Mouse (Mus musculus) heart, embryonic 13.5 days (tissue): Measurements from ENCODE around the gene Olfr74. TPM values are rescaled to one million over a fixed set of nuclear protein-coding genes. Genes with fewer than 3 reads are reported as not detected.
"Not testable (repeated sequence)": the region's sequence is repeated elsewhere in the genome, so short reads cannot be mapped to it uniquely, and the experiment has no call there.

Experiments used
- ATAC-seq: fragments of 200-750 bp; cut with Nextera tagmentation; 2 replicates; pipeline ENCODE4 v1.8.0; 2017; ENCODE audit warnings: moderate TSS enrichment; ENCODE audit not compliant: insufficient number of reproducible peaks, low FRiP score, low TSS enrichment; ENCODE audit errors: extremely low read depth
- H3K27ac ChIP-seq: fragments of 300-500 bp; sonication (generic); replicated peaks from 2 replicates; pipeline ENCODE4 v1.5.1; 2015; ENCODE audit warnings: moderate library complexity, mild to moderate bottlenecking, inconsistent platforms
- H3K27me3 ChIP-seq: fragments of 300-500 bp; sonication (generic); replicated peaks from 2 replicates; pipeline ENCODE4 v1.6.1; 2015; ENCODE audit warnings: mild to moderate bottlenecking, inconsistent platforms
- H3K36me3 ChIP-seq: fragments of 300-500 bp; sonication (generic); 2 replicates; pipeline ENCODE4 v1.6.1; 2015; ENCODE audit warnings: mild to moderate bottlenecking, inconsistent platforms
- H3K4me1 ChIP-seq: fragments of 300-500 bp; sonication (generic); 2 replicates; pipeline ENCODE4 v1.6.1; 2015; ENCODE audit warnings: inconsistent platforms
- H3K4me2 ChIP-seq: fragments of 300-500 bp; sonication (generic); 2 replicates; pipeline ENCODE4 v1.6.1; 2015; ENCODE audit warnings: inconsistent platforms, mild to moderate bottlenecking, moderate library complexity
- H3K4me3 ChIP-seq: fragments of 300-500 bp; sonication (generic); 2 replicates; pipeline ENCODE4 v1.5.1; 2015; ENCODE audit warnings: moderate library complexity, mild to moderate bottlenecking, inconsistent platforms
- H3K9ac ChIP-seq: fragments of 300-500 bp; sonication (generic); 2 replicates; pipeline ENCODE4 v1.6.1; 2015; ENCODE audit warnings: inconsistent platforms, mild to moderate bottlenecking, moderate library complexity
- H3K9me3 ChIP-seq: fragments of 300-500 bp; sonication (generic); 2 replicates; pipeline ENCODE4 v1.6.1; 2016; ENCODE audit warnings: inconsistent platforms
- WGBS: fragments of 180-500 bp; shearing (Covaris S2); methylation state at CpG from one replicate; pipeline ENCODE4 v1.1.7; 2015; ENCODE audit warnings: mixed read lengths; 5-methylcytosine and 5-hydroxymethylcytosine counted together
- polyA plus RNA-seq: library from polyadenylated mRNA; unstranded; fragments of >200 nt; fragmentation: Nextera tagmentation; extraction: Ambion mirVana; gene quantifications from 2 replicates; pipeline ENCODE4 v1.2.1, GENCODE M21; 2015

Olfr74 gene
- not detected in 2 replicates for polyA plus RNA-seq

GRCm38 (mm10) chr2:87974563-87974962 is at the start of gene Olfr74:
Olfr74 (minus strand) TSS chr2:87974663.
- no peak within 1 kb of the TSS for H3K4me2 ChIP-seq
- H3K4me1 ChIP-seq = no peaks in the 10 kb centered on the region
- no peak for ATAC-seq
- H3K36me3 ChIP-seq = no peaks in the 10 kb centered on the region
- H3K27me3 ChIP-seq = no peaks in the 10 kb centered on the region
- H3K27ac ChIP-seq = no peak within 1 kb of the TSS
- 66% methylated on average over 3 of the region's 3 CpGs for WGBS
- H3K9ac ChIP-seq = no peak within 1 kb of the TSS
- no peak within 1 kb of the TSS for H3K4me3 ChIP-seq
- H3K9me3 ChIP-seq = no peaks in the 10 kb centered on the region; the same call in 1 of the 2 replicates

- not testable (repeated sequence) for H3K9ac ChIP-seq, H3K9me3 ChIP-seq, H3K4me3 ChIP-seq, H3K4me2 ChIP-seq, ATAC-seq, H3K27me3 ChIP-seq, H3K27ac ChIP-seq, H3K4me1 ChIP-seq, H3K36me3 ChIP-seq
- WGBS = 81% methylated on average over 1 of the region's 1 CpGs
These were observed 48.0 kb upstream of the Olfr74 start, which contains the start of gene Olfr1161 for GRCm38 (mm10) chr2:88022474-88022873. Olfr1161 (plus strand) TSS chr2:88022774.

- H3K4me3 ChIP-seq = no peak within 1 kb of the TSS
- no peaks in the 10 kb centered on the region for H3K4me1 ChIP-seq
- no peak within 1 kb of the TSS for H3K4me2 ChIP-seq
- H3K27me3 ChIP-seq = no peaks in the 10 kb centered on the region
- no peaks in the 10 kb centered on the region for H3K36me3 ChIP-seq
- no peak for ATAC-seq
- H3K27ac ChIP-seq = no peak within 1 kb of the TSS
- H3K9me3 ChIP-seq = no peaks in the 10 kb centered on the region
- no peak within 1 kb of the TSS for H3K9ac ChIP-seq
These were observed 33.3 kb upstream of the Olfr74 start, which contains the start of gene Olfr1160 for GRCm38 (mm10) chr2:88007515-88008318. Olfr1160 (minus strand) TSS chr2:88008268.

- H3K27ac ChIP-seq = no peak within 1 kb of the TSS
- H3K4me1 ChIP-seq = no peaks in the 10 kb centered on the region
- H3K27me3 ChIP-seq = no peaks in the 10 kb centered on the region
- ATAC-seq = no peak
- no peaks in the 10 kb centered on the region for H3K36me3 ChIP-seq
- H3K4me2 ChIP-seq = no peak within 1 kb of the TSS
- H3K9ac ChIP-seq = no peak within 1 kb of the TSS
- no peak within 1 kb of the TSS for H3K4me3 ChIP-seq
- H3K9me3 ChIP-seq = no peaks in the 10 kb centered on the region
These were observed 15.3 kb upstream of the Olfr74 start, which contains the start of gene Olfr1158 for GRCm38 (mm10) chr2:87989813-87990212. Olfr1158 (plus strand) TSS chr2:87990113.

GRCm38 (mm10) chr2:87968199-87968598 is 6.3 kb downstream of the Olfr74 start, which contains the start of gene Olfr1157:
Olfr1157 (minus strand) TSS chr2:87968299.
- Histone ChIP-seq H3K27me3 (no peaks in the 10 kb centered on the region), H3K4me3 (no peak within 1 kb of the TSS), H3K9ac (no peak within 1 kb of the TSS), H3K9me3 (no peaks in the 10 kb centered on the region; the same call in 1 of the 2 replicates), H3K4me1 (no peaks in the 10 kb centered on the region), H3K36me3 (no peaks in the 10 kb centered on the region), H3K27ac (no peak within 1 kb of the TSS), H3K4me2 (no peak within 1 kb of the TSS)
- no peak for ATAC-seq
- 89% methylated on average over 4 of the region's 4 CpGs for WGBS

GRCm38 (mm10) chr2:87953000-87953399 is 21.5 kb downstream of the Olfr74 start, which contains the start of gene Olfr1156:
Olfr1156 (minus strand) TSS chr2:87953100.
- no peaks in the 10 kb centered on the region for H3K4me1 ChIP-seq
- no peak within 1 kb of the TSS for H3K27ac ChIP-seq
- H3K4me3 ChIP-seq = no peak within 1 kb of the TSS
- H3K9me3 ChIP-seq = no peaks in the 10 kb centered on the region
- no peaks in the 10 kb centered on the region for H3K27me3 ChIP-seq
- H3K36me3 ChIP-seq = no peaks in the 10 kb centered on the region
- no peak for ATAC-seq
- H3K4me2 ChIP-seq = no peak within 1 kb of the TSS
- H3K9ac ChIP-seq = no peak within 1 kb of the TSS

- no peak within 1 kb of the TSS for H3K4me3 ChIP-seq
- no peak within 1 kb of the TSS for H3K4me2 ChIP-seq
- no peaks in the 10 kb centered on the region for H3K27me3 ChIP-seq
- ATAC-seq = no peak
- no peak within 1 kb of the TSS for H3K27ac ChIP-seq
- 89% methylated on average over 1 of the region's 1 CpGs for WGBS
- no peaks in the 10 kb centered on the region; the same call in 1 of the 2 replicates for H3K9me3 ChIP-seq
- H3K9ac ChIP-seq = no peak within 1 kb of the TSS
- H3K36me3 ChIP-seq = no peaks in the 10 kb centered on the region
- no peaks in the 10 kb centered on the region for H3K4me1 ChIP-seq
These were observed 29.4 kb downstream of the Olfr74 start, which contains the start of gene Olfr1155 for GRCm38 (mm10) chr2:87945037-87945436. Olfr1155 (minus strand) TSS chr2:87945137.

Other genes starting within 250 kb of the Olfr74 start
- not detected in 2 replicates for gene Olfr1138, start 234.7 kb downstream of the Olfr74 start, polyA plus RNA-seq
- gene Olfr1140, start 230.9 kb downstream of the Olfr74 start, polyA plus RNA-seq = not detected in 2 replicates
- gene Olfr1141, start 220.7 kb downstream of the Olfr74 start, polyA plus RNA-seq = not detected in 2 replicates
- gene Olfr152, start 195.2 kb downstream of the Olfr74 start, polyA plus RNA-seq = not detected in 2 replicates
- not detected in 2 replicates for gene Olfr1143, start 174.1 kb downstream of the Olfr74 start, polyA plus RNA-seq
- not detected in 2 replicates for gene Olfr1145, start 164.8 kb downstream of the Olfr74 start, polyA plus RNA-seq
- gene Olfr1148, start 144.1 kb downstream of the Olfr74 start, polyA plus RNA-seq = not detected in 2 replicates
- gene Olfr1150-ps1, start 130.7 kb downstream of the Olfr74 start, polyA plus RNA-seq = not detected in 2 replicates
- not detected in 2 replicates for gene Olfr1151, start 118.8 kb downstream of the Olfr74 start, polyA plus RNA-seq
- gene Olfr1152, start 108.2 kb downstream of the Olfr74 start, polyA plus RNA-seq = not detected in 2 replicates
- gene Olfr1153, start 79.7 kb downstream of the Olfr74 start, polyA plus RNA-seq = not detected in 2 replicates
- not detected in 2 replicates for gene Olfr1154, start 69.5 kb downstream of the Olfr74 start, polyA plus RNA-seq
- gene Olfr1155, start 29.5 kb downstream of the Olfr74 start, polyA plus RNA-seq = not detected in 2 replicates
- not detected in 2 replicates for gene Olfr1156, start 21.6 kb downstream of the Olfr74 start, polyA plus RNA-seq
- not detected in 2 replicates for gene Olfr1157, start 6.4 kb downstream of the Olfr74 start, polyA plus RNA-seq
- gene Olfr1158, start 15.4 kb upstream of the Olfr74 start, polyA plus RNA-seq = not detected in 2 replicates
- gene Olfr1160, start 33.6 kb upstream of the Olfr74 start, polyA plus RNA-seq = not detected in 2 replicates
- gene Olfr1161, start 48.1 kb upstream of the Olfr74 start, polyA plus RNA-seq = not detected in 2 replicates
- not detected in 2 replicates for gene Olfr73, start 63.0 kb upstream of the Olfr74 start, polyA plus RNA-seq
- gene Olfr1162, start 76.5 kb upstream of the Olfr74 start, polyA plus RNA-seq = not detected in 2 replicates
- not detected in 2 replicates for gene Olfr1163, start 97.2 kb upstream of the Olfr74 start, polyA plus RNA-seq
- not detected in 2 replicates for gene Olfr1164, start 119.3 kb upstream of the Olfr74 start, polyA plus RNA-seq
- gene Olfr1166, start 153.6 kb upstream of the Olfr74 start, polyA plus RNA-seq = not detected in 2 replicates
- gene Olfr1167, start 180.5 kb upstream of the Olfr74 start, polyA plus RNA-seq = not detected in 2 replicates
- gene Olfr1168, start 207.2 kb upstream of the Olfr74 start, polyA plus RNA-seq = not detected in 2 replicates